In genomic region chr1:166154162-166155112, GRCm38 (mm10) we compare ENCODE assay signal across 8 mouse cellular contexts. TPM values are rescaled to one million over a fixed set of nuclear protein-coding genes. Genes with fewer than 3 reads are reported as not detected.
DNase-seq lines count a peak whose midpoint lies in the region; ATAC-seq and TF ChIP-seq lines count a peak whose summit lies in the region.

No protein-coding gene starts in this region.

- peak overlapping the region; percentile 0 for H3K4me2 ChIP-seq in embryonic facial prominence, embryonic 11.5 days (ENCODE audit: low read depth, low read length)
- peak overlapping the region; percentile 45 for H3K4me2 ChIP-seq in limb, embryonic 14.5 days (replicated peaks; ENCODE audit: low read depth, low read length, severe bottlenecking)
- H3K4me2 ChIP-seq in midbrain, embryonic 16.5 days (ENCODE audit: low read length), result peak overlapping the region; percentile 42

- no peaks in the 10 kb centered on the region for H3K36me3 ChIP-seq in embryonic facial prominence, embryonic 11.5 days (replicated peaks; ENCODE audit: control insufficient read depth, insufficient read depth, low read depth, low read length)
- H3K36me3 ChIP-seq in limb, embryonic 14.5 days (ENCODE audit: control insufficient read depth, insufficient read depth, low read length), result no peaks in the 10 kb centered on the region
- no peaks in the 10 kb centered on the region for H3K36me3 ChIP-seq in midbrain, embryonic 16.5 days (ENCODE audit: control insufficient read depth, insufficient read depth, low read length)
- H3K36me3 ChIP-seq in spleen, adult 2 months (ENCODE audit: control insufficient read depth, insufficient read depth, low read length), result no peaks in the 10 kb centered on the region

- no peak overlapping the region for H3K4me3 ChIP-seq in embryonic facial prominence, embryonic 11.5 days (ENCODE audit: low read depth, low read length)
- H3K4me3 ChIP-seq in limb, embryonic 14.5 days (replicated peaks; ENCODE audit: low read length), result peak overlapping the region; percentile 24; the same call in 1 of the 2 replicates
- no peak overlapping the region for H3K4me3 ChIP-seq in midbrain, embryonic 16.5 days (ENCODE audit: low read depth, low read length)
- H3K4me3 ChIP-seq in spleen, adult 2 months (ENCODE audit: extremely low read depth, insufficient read depth, insufficient read length), result no peak overlapping the region

- peak; percentile 92 for DNase-seq in 416B (ENCODE audit: low read depth)
- peak; percentile 78 for DNase-seq in adrenal gland, postnatal 25 days
- peak; percentile 84 for DNase-seq in embryonic facial prominence, embryonic 11.5 days (ENCODE audit: low spot score)
- DNase-seq in heart, adult 18-20 months, result peak; percentile 63 to 91
- peak; percentile 80 for DNase-seq in kidney, adult 18-20 months
- peak; percentile 68 for DNase-seq in limb, embryonic 14.5 days (ENCODE audit: low spot score)
- peak; percentile 68 to 75 for DNase-seq in spleen, adult 2 months (ENCODE audit: low read depth in 1 of 2, low spot score in 2 of 2)

- no peak for ATAC-seq in embryonic facial prominence, embryonic 11.5 days (replicated peaks; ENCODE audit: insufficient number of reproducible peaks, low FRiP score, low TSS enrichment, low read depth)
- ATAC-seq in limb, embryonic 14.5 days (ENCODE audit: low FRiP score, low read depth), result peak; percentile 28; the same call in 1 of the 2 replicates
- ATAC-seq in midbrain, embryonic 16.5 days, result peak; percentile 68

- TF ChIP-seq CTCF in spleen, adult 2 months (IDR thresholded peaks at IDR 0.05; ENCODE audit: extremely low read depth, insufficient read depth, insufficient read length, insufficient replicate concordance), result peak; percentile 97

- no peak overlapping the region for H3K27ac ChIP-seq in embryonic facial prominence, embryonic 11.5 days (replicated peaks; ENCODE audit: low read depth, low read length)
- no peak overlapping the region for H3K27ac ChIP-seq in limb, embryonic 14.5 days (replicated peaks; ENCODE audit: low read depth, low read length)
- no peak overlapping the region for H3K27ac ChIP-seq in midbrain, embryonic 16.5 days (ENCODE audit: low read length)
- H3K27ac ChIP-seq in spleen, adult 2 months (ENCODE audit: insufficient read depth, low read length), result no peak overlapping the region

- no peak overlapping the region for H3K9ac ChIP-seq in embryonic facial prominence, embryonic 11.5 days (replicated peaks; ENCODE audit: low read length)
- H3K9ac ChIP-seq in limb, embryonic 14.5 days (ENCODE audit: low read depth, low read length, severe bottlenecking), result no peak overlapping the region
- 0 out of 2 replicates have a peak overlapping the region, but pooled peaks have one; percentile 27 for H3K9ac ChIP-seq in midbrain, embryonic 16.5 days (ENCODE audit: low read depth, low read length)

- H3K4me1 ChIP-seq in embryonic facial prominence, embryonic 11.5 days (ENCODE audit: control insufficient read depth, insufficient read depth, low read length), result no peaks in the 10 kb centered on the region
- H3K4me1 ChIP-seq in limb, embryonic 14.5 days (ENCODE audit: control insufficient read depth, insufficient read depth, low read length), result no peaks in the 10 kb centered on the region
- peaks cover 5% of the 10 kb centered on the region; the same call in 1 of the 2 replicates for H3K4me1 ChIP-seq in midbrain, embryonic 16.5 days (ENCODE audit: control insufficient read depth, insufficient read depth, low read length)
- H3K4me1 ChIP-seq in spleen, adult 2 months (ENCODE audit: control insufficient read depth, insufficient read depth, insufficient read length), result peaks cover 2% of the 10 kb centered on the region; the same call in 1 of the 2 replicates

- WGBS in embryonic facial prominence, embryonic 11.5 days, result 17% methylated on average over 29 of the region's 29 CpGs
- 8% methylated on average over 29 of the region's 29 CpGs for WGBS in limb, embryonic 14.5 days
- WGBS in midbrain, embryonic 16.5 days, result 20% methylated on average over 29 of the region's 29 CpGs
- WGBS in spleen, adult 2 months, result 14% methylated on average over 29 of the region's 29 CpGs

- TF ChIP-seq POLR2A in limb, embryonic 14.5 days (IDR thresholded peaks at IDR 0.05; ENCODE audit: borderline replicate concordance, extremely low read depth, insufficient read depth, insufficient read length), result no peak
- TF ChIP-seq POLR2A in spleen, adult 2 months (IDR thresholded peaks at IDR 0.05; ENCODE audit: low read depth, low read length), result no peak

- peaks cover 8% of the 10 kb centered on the region for H3K27me3 ChIP-seq in embryonic facial prominence, embryonic 11.5 days (ENCODE audit: control insufficient read depth, insufficient read depth, low read length)
- peaks cover 12% of the 10 kb centered on the region for H3K27me3 ChIP-seq in limb, embryonic 14.5 days (ENCODE audit: control insufficient read depth, insufficient read depth, low read length)
- peaks cover 7% of the 10 kb centered on the region; the same call in 1 of the 2 replicates for H3K27me3 ChIP-seq in midbrain, embryonic 16.5 days (ENCODE audit: control insufficient read depth, insufficient read depth, low read depth, low read length)
- H3K27me3 ChIP-seq in spleen, adult 2 months (ENCODE audit: control insufficient read depth, insufficient read depth, low read length), result peaks cover 3% of the 10 kb centered on the region; the same call in 1 of the 2 replicates

- no peaks in the 10 kb centered on the region for H3K9me3 ChIP-seq in embryonic facial prominence, embryonic 11.5 days (replicated peaks; ENCODE audit: control insufficient read depth, low read length)
- H3K9me3 ChIP-seq in limb, embryonic 14.5 days (ENCODE audit: control insufficient read depth, low read length), result no peaks in the 10 kb centered on the region
- H3K9me3 ChIP-seq in midbrain, embryonic 16.5 days (replicated peaks; ENCODE audit: control insufficient read depth, low read length, poor library complexity, severe bottlenecking), result no peaks in the 10 kb centered on the region

RNA-seq across cellular contexts. Expression of gene Gpa33, which starts 24.4 kb away (rescaled TPM):
- total RNA-seq in adrenal gland, postnatal 25 days (2021), result 0.30 TPM in 1 of 2 replicates, not detected in the other
- 0.10 and 0.34 TPM in 2 replicates for polyA plus RNA-seq in embryonic facial prominence, embryonic 11.5 days (2014; fragmentation: Nextera tagmentation; extraction: Ambion mirVana)
- not detected for total RNA-seq in heart, adult 18-20 months (2021)
- 0.96 and 1.2 TPM in 2 replicates for polyA plus RNA-seq in limb, embryonic 14.5 days (2012; rRNA removed)
- 1.1 and 1.2 TPM in 2 replicates for polyA plus RNA-seq in limb, embryonic 14.5 days (2014; fragmentation: Nextera tagmentation; extraction: Ambion mirVana)
- 0.08 TPM in 1 of 2 replicates, not detected in the other for polyA plus RNA-seq in midbrain, embryonic 16.5 days (2015; fragmentation: Nextera tagmentation; extraction: Ambion mirVana)
- not detected in 2 replicates for polyA plus RNA-seq in spleen, adult 2 months (2012; rRNA removed)

RNA-seq across cellular contexts. Expression of gene Dusp27, which starts 26.7 kb away (rescaled TPM):
- not detected in 2 replicates for total RNA-seq in adrenal gland, postnatal 25 days (2021)
- polyA plus RNA-seq in embryonic facial prominence, embryonic 11.5 days (2014; fragmentation: Nextera tagmentation; extraction: Ambion mirVana), result 1.7 and 2.2 TPM in 2 replicates
- total RNA-seq in heart, adult 18-20 months (2021), result 10 to 100 TPM; 34.7 to 40.0 TPM
- 2.6 and 3.6 TPM in 2 replicates for polyA plus RNA-seq in limb, embryonic 14.5 days (2012; rRNA removed)
- 4.8 and 6.4 TPM in 2 replicates for polyA plus RNA-seq in limb, embryonic 14.5 days (2014; fragmentation: Nextera tagmentation; extraction: Ambion mirVana)
- polyA plus RNA-seq in midbrain, embryonic 16.5 days (2015; fragmentation: Nextera tagmentation; extraction: Ambion mirVana), result 1.2 and 1.3 TPM in 2 replicates
- 0.12 and 0.15 TPM in 2 replicates for polyA plus RNA-seq in spleen, adult 2 months (2012; rRNA removed)
